Mouse (Mus musculus): Measurements from ENCODE around the gene Galk2. TPM values are rescaled to one million over a fixed set of nuclear protein-coding genes. Genes with fewer than 3 reads are reported as not detected.

Galk2 gene
- polyA plus RNA-seq, 1 experiment, result 10.6 TPM

- TF ChIP-seq CTCF (IDR thresholded peaks at IDR 0.05; ENCODE audit: control insufficient read depth, insufficient read depth, insufficient replicate concordance, low read depth, low read length) (no peak), POLR2A (IDR thresholded peaks at IDR 0.05; ENCODE audit: control insufficient read depth, low read depth, low read length) (no peak)
- Histone ChIP-seq H3K4me3 (ENCODE audit: control insufficient read depth, low read depth, low read length) (no peak overlapping the region), H3K36me3 (ENCODE audit: control insufficient read depth, insufficient read depth, low read length) (no peaks in the 10 kb centered on the region), H3K27ac (ENCODE audit: control insufficient read depth, insufficient read depth, low read depth, low read length) (no peak overlapping the region), H3K27me3 (ENCODE audit: control insufficient read depth, insufficient read depth, low read length) (no peaks in the 10 kb centered on the region), H3K4me1 (ENCODE audit: control insufficient read depth, insufficient read depth, low read length) (no peaks in the 10 kb centered on the region)
These were observed 117.0 kb downstream of the Galk2 start for GRCm38 (mm10) chr2:125975808-125976345.

GRCm38 (mm10) chr2:126002291-126002690 is 143.4 kb downstream of the Galk2 start:
- Histone ChIP-seq H3K27ac (ENCODE audit: control insufficient read depth, insufficient read depth, low read depth, low read length) (no peak overlapping the region), H3K27me3 (ENCODE audit: control insufficient read depth, insufficient read depth, low read length) (no peaks in the 10 kb centered on the region), H3K4me1 (ENCODE audit: control insufficient read depth, insufficient read depth, low read length) (no peaks in the 10 kb centered on the region), H3K4me3 (ENCODE audit: control insufficient read depth, low read depth, low read length) (no peak overlapping the region), H3K36me3 (ENCODE audit: control insufficient read depth, insufficient read depth, low read length) (no peaks in the 10 kb centered on the region)
- TF ChIP-seq POLR2A (IDR thresholded peaks at IDR 0.05; ENCODE audit: control insufficient read depth, low read depth, low read length) (no peak), CTCF (IDR thresholded peaks at IDR 0.05; ENCODE audit: control insufficient read depth, insufficient read depth, insufficient replicate concordance, low read depth, low read length) (no peak)

- Histone ChIP-seq H3K27ac (ENCODE audit: control insufficient read depth, insufficient read depth, low read depth, low read length) (no peak overlapping the region), H3K36me3 (ENCODE audit: control insufficient read depth, insufficient read depth, low read length) (no peaks in the 10 kb centered on the region), H3K27me3 (ENCODE audit: control insufficient read depth, insufficient read depth, low read length) (no peaks in the 10 kb centered on the region), H3K4me3 (ENCODE audit: control insufficient read depth, low read depth, low read length) (no peak overlapping the region), H3K4me1 (ENCODE audit: control insufficient read depth, insufficient read depth, low read length) (no peaks in the 10 kb centered on the region)
- TF ChIP-seq POLR2A (IDR thresholded peaks at IDR 0.05; ENCODE audit: control insufficient read depth, low read depth, low read length) (no peak), CTCF (IDR thresholded peaks at IDR 0.05; ENCODE audit: control insufficient read depth, insufficient read depth, insufficient replicate concordance, low read depth, low read length) (peak; percentile 17; the same call in 1 of the 2 replicates)
These were observed 147.2 kb downstream of the Galk2 start for GRCm38 (mm10) chr2:126006088-126006487.

GRCm38 (mm10) chr2:126006742-126007141 is 147.8 kb downstream of the Galk2 start:
- Histone ChIP-seq H3K36me3 (ENCODE audit: control insufficient read depth, insufficient read depth, low read length) (no peaks in the 10 kb centered on the region), H3K4me1 (ENCODE audit: control insufficient read depth, insufficient read depth, low read length) (no peaks in the 10 kb centered on the region)
- TF ChIP-seq CTCF (IDR thresholded peaks at IDR 0.05; ENCODE audit: control insufficient read depth, insufficient read depth, insufficient replicate concordance, low read depth, low read length) (no peak), POLR2A (IDR thresholded peaks at IDR 0.05; ENCODE audit: control insufficient read depth, low read depth, low read length) (no peak)

DNA sequence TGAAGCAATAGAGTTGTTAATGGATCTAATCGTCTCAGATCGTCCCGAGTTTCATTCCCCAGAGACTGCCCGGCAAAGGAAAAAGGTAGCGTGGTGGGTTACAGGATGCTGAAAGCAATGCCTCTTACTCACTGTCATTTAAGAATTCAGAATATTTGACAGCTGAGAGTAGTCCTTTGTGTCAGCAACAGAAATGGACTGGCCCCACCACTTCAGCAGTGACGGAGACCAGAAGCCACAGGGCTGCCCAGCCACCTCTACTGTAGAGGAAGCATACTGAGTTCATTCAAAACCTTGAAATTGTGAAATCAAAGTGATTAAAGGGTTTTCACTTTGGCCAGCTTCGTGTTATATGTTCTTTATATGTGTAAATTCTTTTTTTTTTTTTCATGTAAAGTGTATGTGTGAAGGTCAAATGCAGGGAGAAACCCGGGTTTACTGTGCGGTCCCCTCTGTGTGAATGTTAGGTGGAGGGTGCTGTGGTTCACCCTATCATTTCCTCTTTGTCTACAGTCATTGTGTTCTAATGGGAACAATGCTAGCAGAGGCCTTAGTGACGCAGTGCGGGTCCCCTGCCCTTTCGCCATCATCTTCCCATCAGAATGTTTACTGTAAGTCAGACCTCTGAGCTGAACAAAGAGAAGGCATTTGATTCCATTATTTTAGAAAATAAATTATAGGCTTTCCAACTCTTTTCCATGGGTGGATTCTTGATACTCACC is 156.2 kb downstream of the Galk2 start:
- H3K4me1 ChIP-seq (ENCODE audit: control insufficient read depth, insufficient read depth, low read length), result no peaks in the 10 kb centered on the region
- no peak overlapping the region for H3K4me3 ChIP-seq (ENCODE audit: control insufficient read depth, low read depth, low read length)
- H3K36me3 ChIP-seq (ENCODE audit: control insufficient read depth, insufficient read depth, low read length), result no peaks in the 10 kb centered on the region
- no peak overlapping the region for H3K27ac ChIP-seq (ENCODE audit: control insufficient read depth, insufficient read depth, low read depth, low read length)
- TF ChIP-seq POLR2A (IDR thresholded peaks at IDR 0.05; ENCODE audit: control insufficient read depth, low read depth, low read length) (no peak), CTCF (IDR thresholded peaks at IDR 0.05; ENCODE audit: control insufficient read depth, insufficient read depth, insufficient replicate concordance, low read depth, low read length) (no peak)
- H3K27me3 ChIP-seq (ENCODE audit: control insufficient read depth, insufficient read depth, low read length), result no peaks in the 10 kb centered on the region

More at GRCm38 (mm10) chr2:126006742-126007141, 147.8 kb downstream of the Galk2 start:
- Histone ChIP-seq H3K27me3 (ENCODE audit: control insufficient read depth, insufficient read depth, low read length) (no peaks in the 10 kb centered on the region), H3K27ac (ENCODE audit: control insufficient read depth, insufficient read depth, low read depth, low read length) (no peak overlapping the region), H3K4me3 (ENCODE audit: control insufficient read depth, low read depth, low read length) (no peak overlapping the region)

- no peak overlapping the region for H3K27ac ChIP-seq (ENCODE audit: control insufficient read depth, insufficient read depth, low read depth, low read length)
These were observed 157.0 kb downstream of the Galk2 start for GRCm38 (mm10) chr2:126015763-126016473.

DNA sequence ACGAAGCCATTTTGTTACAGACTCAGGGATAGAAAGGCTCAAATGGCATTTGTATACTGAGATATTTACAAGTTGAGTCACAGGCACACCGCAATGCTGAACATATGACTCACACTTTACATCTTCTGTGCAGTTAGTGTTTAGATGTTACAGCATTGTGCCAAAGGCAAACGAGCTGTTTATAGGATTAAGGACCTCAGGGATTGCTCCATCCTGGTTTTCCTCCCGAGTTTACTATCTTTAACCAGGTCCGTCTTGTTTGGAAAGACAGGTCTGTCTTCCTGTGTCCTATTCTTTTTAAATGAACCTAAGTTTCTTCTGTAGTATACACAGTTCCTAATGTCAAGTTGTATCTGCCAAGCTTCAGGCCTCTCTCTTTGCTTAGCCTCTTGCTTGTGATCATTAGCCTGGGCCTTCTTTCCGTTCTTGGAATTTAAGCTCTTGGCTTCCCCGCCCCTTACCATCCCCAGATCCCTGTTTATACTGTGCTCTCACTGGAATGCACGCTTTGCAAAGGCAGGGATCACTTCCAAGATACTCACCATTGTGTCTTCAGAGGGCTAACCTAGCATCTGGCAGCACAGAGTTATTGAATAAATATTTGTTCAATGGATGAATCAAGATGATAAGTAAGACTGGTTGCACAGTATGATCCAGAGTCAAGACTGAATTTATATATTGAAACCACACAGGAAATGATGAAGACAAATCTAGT is 172.4 kb downstream of the Galk2 start:
- H3K4me3 ChIP-seq (ENCODE audit: control insufficient read depth, low read depth, low read length), result no peak overlapping the region
- no peaks in the 10 kb centered on the region for H3K27me3 ChIP-seq (ENCODE audit: control insufficient read depth, insufficient read depth, low read length)
- TF ChIP-seq POLR2A (IDR thresholded peaks at IDR 0.05; ENCODE audit: control insufficient read depth, low read depth, low read length) (no peak), CTCF (IDR thresholded peaks at IDR 0.05; ENCODE audit: control insufficient read depth, insufficient read depth, insufficient replicate concordance, low read depth, low read length) (no peak)
- H3K27ac ChIP-seq (ENCODE audit: control insufficient read depth, insufficient read depth, low read depth, low read length), result no peak overlapping the region
- no peaks in the 10 kb centered on the region for H3K4me1 ChIP-seq (ENCODE audit: control insufficient read depth, insufficient read depth, low read length)
- H3K36me3 ChIP-seq (ENCODE audit: control insufficient read depth, insufficient read depth, low read length), result no peaks in the 10 kb centered on the region

More at GRCm38 (mm10) chr2:126015763-126016473, 157.0 kb downstream of the Galk2 start:
- Histone ChIP-seq H3K27me3 (ENCODE audit: control insufficient read depth, insufficient read depth, low read length) (no peaks in the 10 kb centered on the region), H3K4me1 (ENCODE audit: control insufficient read depth, insufficient read depth, low read length) (no peaks in the 10 kb centered on the region), H3K4me3 (ENCODE audit: control insufficient read depth, low read depth, low read length) (no peak overlapping the region), H3K36me3 (ENCODE audit: control insufficient read depth, insufficient read depth, low read length) (no peaks in the 10 kb centered on the region)
- TF ChIP-seq POLR2A (IDR thresholded peaks at IDR 0.05; ENCODE audit: control insufficient read depth, low read depth, low read length) (no peak), CTCF (IDR thresholded peaks at IDR 0.05; ENCODE audit: control insufficient read depth, insufficient read depth, insufficient replicate concordance, low read depth, low read length) (no peak)
